Mouse (Mus musculus) liver, embryonic 13.5 days (tissue): ENCODE measurements around the gene Mllt6. TPM values are rescaled to one million over a fixed set of nuclear protein-coding genes. Genes with fewer than 3 reads are reported as not detected.
"Not testable (repeated sequence)": the region's sequence is repeated elsewhere in the genome, so short reads cannot be mapped to it uniquely, and the experiment has no call there.

Experiments used
- ATAC-seq: fragments of 200-750 bp; cut with Nextera tagmentation; 2 replicates; pipeline ENCODE4 v1.8.0; 2017; ENCODE audit warnings: low read depth, mild to moderate bottlenecking, moderate number of reproducible peaks, moderate library complexity
- DNase-seq: peaks from one replicate; pipeline ENCODE4 v3.0.0; 2022
- H3K27ac ChIP-seq: fragments of 300-500 bp; sonication (generic); 2 replicates; pipeline ENCODE4 v1.5.1; 2015; ENCODE audit warnings: moderate library complexity, mild to moderate bottlenecking, inconsistent platforms
- H3K27me3 ChIP-seq: fragments of 300-500 bp; sonication (generic); 2 replicates; pipeline ENCODE4 v1.6.1; 2015; ENCODE audit warnings: mild to moderate bottlenecking, inconsistent platforms
- H3K36me3 ChIP-seq: fragments of 300-500 bp; sonication (generic); 2 replicates; pipeline ENCODE4 v1.6.1; 2015; ENCODE audit warnings: mild to moderate bottlenecking, inconsistent platforms
- H3K4me1 ChIP-seq: fragments of 300-500 bp; sonication (generic); replicated peaks from 2 replicates; pipeline ENCODE4 v1.6.1; 2015; ENCODE audit warnings: inconsistent platforms
- H3K4me2 ChIP-seq: fragments of 300-500 bp; sonication (generic); 2 replicates; pipeline ENCODE4 v1.6.1; 2015; ENCODE audit warnings: inconsistent platforms, mild to moderate bottlenecking, moderate library complexity
- H3K4me3 ChIP-seq: fragments of 300-500 bp; sonication (generic); replicated peaks from 2 replicates; pipeline ENCODE4 v1.5.1; 2015; ENCODE audit warnings: mild to moderate bottlenecking, inconsistent platforms
- H3K9ac ChIP-seq: fragments of 300-500 bp; sonication (generic); 2 replicates; pipeline ENCODE4 v1.6.1; 2015; ENCODE audit warnings: mild to moderate bottlenecking, inconsistent platforms
- H3K9me3 ChIP-seq: fragments of 300-500 bp; sonication (generic); replicated peaks from 2 replicates; pipeline ENCODE4 v1.6.1; 2016; ENCODE audit warnings: inconsistent platforms
- WGBS: fragments of 180-500 bp; shearing (Covaris S2); methylation state at CpG from one replicate; pipeline ENCODE4 v1.1.7; 2015; ENCODE audit not compliant: insufficient replicate concordance; 5-methylcytosine and 5-hydroxymethylcytosine counted together
- polyA plus RNA-seq: library from polyadenylated mRNA; unstranded; fragments of >200 nt; fragmentation: Nextera tagmentation; extraction: Ambion mirVana; gene quantifications from 2 replicates; pipeline ENCODE4 v1.2.1, GENCODE M21; 2015

The Mllt6 gene
- polyA plus RNA-seq, 1 experiment from 2014 or later, result 0.17 TPM

- Histone ChIP-seq H3K27me3 (peaks cover 84% of the 10 kb centered on the region), H3K27ac (no peak overlapping the region), H3K36me3 (no peaks in the 10 kb centered on the region), H3K4me2 (peak overlapping the region; percentile 78), H3K4me3 (peak overlapping the region; percentile 62), H3K9ac (peak overlapping the region; percentile 61), H3K4me1 (peaks cover 32% of the 10 kb centered on the region), H3K9me3 (no peaks in the 10 kb centered on the region)
- DNase-seq, result no peak
- 1% methylated on average over 104 of the region's 106 CpGs for WGBS
- 0 out of 2 replicates have a peak, but pooled peaks have one; percentile 10 for ATAC-seq
These were observed 34.4 kb upstream of the Mllt6 start for GRCm38 (mm10) chr11:97628568-97629518.

- ATAC-seq (peak; percentile 77), DNase-seq (peak; percentile 70)
- Histone ChIP-seq H3K4me3 (peak within 1 kb of the TSS; percentile 62), H3K9ac (peak within 1 kb of the TSS; percentile 61), H3K36me3 (no peaks in the 10 kb centered on the region), H3K9me3 (no peaks in the 10 kb centered on the region), H3K4me1 (peaks cover 32% of the 10 kb centered on the region), H3K27me3 (peaks cover 77% of the 10 kb centered on the region), H3K27ac (no peak within 1 kb of the TSS), H3K4me2 (peak within 1 kb of the TSS; percentile 78)
- under 1% methylated on average over 43 of the region's 47 CpGs for WGBS
These were observed 33.6 kb upstream of the Mllt6 start, which contains the start of gene Epop for GRCm38 (mm10) chr11:97629576-97629975. Gene Epop, minus strand, starts transcription at chr11:97629702.

DNA sequence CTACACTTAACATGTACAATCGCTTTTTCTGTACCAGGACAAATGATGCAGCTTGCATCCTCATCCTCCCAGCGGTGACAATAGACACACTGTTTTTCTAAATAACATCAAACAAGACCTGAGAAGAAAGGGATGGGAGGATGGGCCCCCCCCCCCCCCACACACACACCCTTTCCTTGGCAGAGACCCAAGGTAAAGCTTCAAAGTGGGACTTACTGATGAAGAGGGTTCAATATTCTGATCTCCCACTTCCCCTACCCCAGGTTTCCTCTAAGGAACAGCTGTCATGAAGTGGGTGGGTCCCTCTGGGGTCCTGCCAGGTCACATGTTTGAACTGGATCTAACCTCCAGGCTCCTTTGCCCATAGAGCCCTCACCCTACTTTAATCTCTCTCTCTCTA is 32.2 kb upstream of the Mllt6 start:
- Histone ChIP-seq H3K27me3 (peaks cover 62% of the 10 kb centered on the region), H3K27ac (no peak overlapping the region), H3K9me3 (no peaks in the 10 kb centered on the region), H3K4me3 (no peak overlapping the region), H3K4me2 (no peak overlapping the region), H3K36me3 (no peaks in the 10 kb centered on the region), H3K4me1 (peaks cover 32% of the 10 kb centered on the region), H3K9ac (no peak overlapping the region)
- DNase-seq (no peak), ATAC-seq (no peak)
- 33% methylated on average over 2 of the region's 2 CpGs for WGBS

DNA sequence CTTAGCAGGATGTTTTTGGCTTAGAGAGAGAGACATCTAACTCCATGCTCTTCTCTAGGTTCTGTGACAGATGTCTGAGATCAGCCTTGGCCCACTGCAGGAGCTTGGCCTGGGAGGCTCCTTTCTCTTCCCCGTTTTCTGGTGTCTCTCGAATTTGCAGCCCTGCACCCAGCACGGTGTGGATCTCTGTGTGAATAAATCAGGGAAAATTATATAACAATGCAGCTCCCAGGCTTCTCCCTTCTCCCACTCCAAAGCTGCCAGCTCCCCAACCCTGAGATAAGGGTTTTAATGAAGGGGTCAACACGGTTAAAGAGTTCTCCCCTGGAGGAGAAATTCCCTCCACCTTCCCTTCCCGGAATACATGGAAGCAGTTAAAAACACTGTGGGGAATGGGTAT is 31.7 kb upstream of the Mllt6 start:
- Histone ChIP-seq H3K4me1 (peaks cover 32% of the 10 kb centered on the region), H3K9me3 (no peaks in the 10 kb centered on the region), H3K27me3 (peaks cover 57% of the 10 kb centered on the region), H3K36me3 (no peaks in the 10 kb centered on the region), H3K4me2 (no peak overlapping the region), H3K27ac (no peak overlapping the region), H3K9ac (no peak overlapping the region), H3K4me3 (no peak overlapping the region)
- DNase-seq (no peak), ATAC-seq (no peak)
- 22% methylated on average over 5 of the region's 5 CpGs for WGBS

- Histone ChIP-seq H3K9me3 (no peaks in the 10 kb centered on the region), H3K27me3 (peaks cover 53% of the 10 kb centered on the region), H3K36me3 (no peaks in the 10 kb centered on the region), H3K27ac (no peak overlapping the region), H3K4me3 (no peak overlapping the region), H3K9ac (no peak overlapping the region), H3K4me1 (peaks cover 32% of the 10 kb centered on the region), H3K4me2 (no peak overlapping the region)
- ATAC-seq (peak; percentile 24; the same call in 1 of the 2 replicates), DNase-seq (peak; percentile 56)
- 4% methylated on average over 12 of the region's 12 CpGs for WGBS
These were observed 31.3 kb upstream of the Mllt6 start for GRCm38 (mm10) chr11:97631938-97632337.

GRCm38 (mm10) chr11:97632440-97632839 is 30.8 kb upstream of the Mllt6 start:
- H3K9ac ChIP-seq, H3K9me3 ChIP-seq, DNase-seq, H3K27ac ChIP-seq, H3K4me3 ChIP-seq, H3K4me2 ChIP-seq, ATAC-seq, H3K36me3 ChIP-seq: not testable (repeated sequence)
- Histone ChIP-seq H3K4me1 (peaks cover 30% of the 10 kb centered on the region), H3K27me3 (peaks cover 48% of the 10 kb centered on the region)
- 61% methylated on average over 4 of the region's 4 CpGs for WGBS

DNA sequence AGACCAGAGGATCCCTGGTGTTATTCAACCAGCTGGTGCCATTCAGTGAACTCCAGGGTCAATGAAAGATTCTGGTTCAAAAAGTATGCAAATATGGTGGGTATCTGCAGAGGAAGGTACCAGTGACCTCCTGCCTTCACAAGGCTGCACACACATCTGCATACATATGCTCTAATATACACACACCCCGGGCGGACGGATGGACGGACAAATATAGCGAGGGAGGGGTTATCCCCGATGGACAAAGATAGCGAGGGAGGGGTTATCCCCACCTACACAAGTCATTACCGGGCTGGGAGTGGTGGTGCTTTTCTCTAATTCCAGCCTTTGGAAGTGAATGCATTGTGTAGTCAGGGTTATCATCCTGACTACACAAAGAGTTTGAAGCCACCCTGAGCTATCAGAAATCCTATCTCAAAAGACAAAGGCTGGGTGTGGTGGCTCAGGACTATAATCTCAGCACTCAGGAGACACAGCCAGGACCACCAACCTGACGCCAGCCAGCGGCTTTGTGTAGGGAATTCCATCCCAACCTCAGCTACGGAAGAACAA is 27.7 kb upstream of the Mllt6 start:
- Histone ChIP-seq H3K27me3 (peaks cover 22% of the 10 kb centered on the region), H3K9me3 (no peaks in the 10 kb centered on the region), H3K4me1 (peaks cover 3% of the 10 kb centered on the region; the same call in 1 of the 2 replicates), H3K4me2 (no peak overlapping the region), H3K4me3 (no peak overlapping the region), H3K9ac (no peak overlapping the region), H3K36me3 (no peaks in the 10 kb centered on the region), H3K27ac (no peak overlapping the region)
- ATAC-seq (no peak), DNase-seq (no peak)
- WGBS, result 64% methylated on average over 11 of the region's 11 CpGs

DNA sequence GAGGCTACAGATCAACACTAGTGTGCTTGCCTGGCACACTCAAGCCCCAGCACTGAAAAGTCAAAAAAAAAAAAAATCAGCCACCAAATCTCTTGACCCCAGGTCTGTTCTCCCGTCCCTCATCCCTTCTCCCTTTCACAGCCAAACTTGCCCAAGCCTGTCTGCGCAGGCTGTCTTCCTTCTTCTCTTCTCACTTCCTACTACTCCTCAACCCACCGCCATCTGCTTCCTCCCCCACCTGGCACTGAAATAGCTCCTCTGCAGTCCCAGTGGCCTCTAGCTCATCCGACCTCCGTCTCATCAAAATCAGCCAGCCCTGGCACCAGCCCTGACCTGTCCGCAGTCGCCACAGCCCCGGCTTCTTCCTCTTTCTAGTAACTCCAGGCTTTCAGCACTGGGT is 21.5 kb upstream of the Mllt6 start:
- ATAC-seq, result no peak
- H3K27ac ChIP-seq, result no peak overlapping the region

GRCm38 (mm10) chr11:97642746-97643145 is 20.5 kb upstream of the Mllt6 start:
- 39% methylated on average over 2 of the region's 2 CpGs for WGBS
- no peak for ATAC-seq

More for the DNA sequence above, 21.5 kb upstream of the Mllt6 start:
- WGBS, result 23% methylated on average over 8 of the region's 8 CpGs
- no peak overlapping the region for H3K9ac ChIP-seq
- DNase-seq, result no peak
- H3K27me3 ChIP-seq, result peaks cover 13% of the 10 kb centered on the region; the same call in 1 of the 2 replicates
- H3K36me3 ChIP-seq, result no peaks in the 10 kb centered on the region
- H3K9me3 ChIP-seq, result no peaks in the 10 kb centered on the region
- no peak overlapping the region for H3K4me2 ChIP-seq
- H3K4me3 ChIP-seq, result no peak overlapping the region
- H3K4me1 ChIP-seq, result no peaks in the 10 kb centered on the region

GRCm38 (mm10) chr11:97643380-97644055 is 19.7 kb upstream of the Mllt6 start:
- WGBS, result 56% methylated on average over 8 of the region's 8 CpGs
- no peak for DNase-seq

More at GRCm38 (mm10) chr11:97642746-97643145, 20.5 kb upstream of the Mllt6 start:
- Histone ChIP-seq H3K4me1 (no peaks in the 10 kb centered on the region), H3K27ac (no peak overlapping the region), H3K4me2 (no peak overlapping the region), H3K9ac (no peak overlapping the region), H3K36me3 (no peaks in the 10 kb centered on the region), H3K4me3 (no peak overlapping the region), H3K9me3 (no peaks in the 10 kb centered on the region), H3K27me3 (peaks cover 11% of the 10 kb centered on the region; the same call in 1 of the 2 replicates)
- no peak for DNase-seq

GRCm38 (mm10) chr11:97644834-97645233 is 18.4 kb upstream of the Mllt6 start:
- H3K9me3 ChIP-seq, result no peaks in the 10 kb centered on the region
- H3K27ac ChIP-seq, result no peak overlapping the region
- H3K4me1 ChIP-seq, result no peaks in the 10 kb centered on the region
- ATAC-seq, result no peak
- peaks cover 8% of the 10 kb centered on the region; the same call in 1 of the 2 replicates for H3K27me3 ChIP-seq
- no peaks in the 10 kb centered on the region for H3K36me3 ChIP-seq
- no peak overlapping the region for H3K4me2 ChIP-seq
- WGBS, result 5% methylated on average over 6 of the region's 6 CpGs
- DNase-seq, result no peak
- H3K9ac ChIP-seq, result no peak overlapping the region
- no peak overlapping the region for H3K4me3 ChIP-seq

More at GRCm38 (mm10) chr11:97643380-97644055, 19.7 kb upstream of the Mllt6 start:
- H3K27me3 ChIP-seq, result peaks cover 8% of the 10 kb centered on the region; the same call in 1 of the 2 replicates
- no peak overlapping the region for H3K4me2 ChIP-seq
- no peaks in the 10 kb centered on the region for H3K36me3 ChIP-seq
- no peak overlapping the region for H3K27ac ChIP-seq
- no peak overlapping the region for H3K4me3 ChIP-seq
- H3K9ac ChIP-seq, result no peak overlapping the region
- H3K9me3 ChIP-seq, result no peaks in the 10 kb centered on the region
- no peak for ATAC-seq
- no peaks in the 10 kb centered on the region for H3K4me1 ChIP-seq
